In the genomic region with DNA sequence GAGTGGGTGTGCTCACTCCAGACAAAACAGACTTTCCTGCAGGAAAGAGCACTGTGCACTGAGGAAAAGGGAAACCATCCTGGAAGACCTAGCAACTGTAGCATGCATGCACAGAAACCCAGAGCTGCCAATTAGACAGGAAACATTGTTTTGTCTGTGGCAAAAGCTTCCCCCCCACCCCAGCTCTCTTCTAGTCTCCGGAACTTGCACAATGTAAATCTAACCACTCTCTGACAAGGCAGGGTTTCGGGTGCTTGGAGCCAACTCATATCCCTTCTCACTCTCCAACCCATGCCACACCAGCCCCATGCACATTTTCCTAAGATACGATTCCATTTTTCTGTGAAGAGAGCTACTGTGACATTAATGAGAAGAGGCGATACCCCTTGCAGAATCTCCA, we compare ENCODE assay signal across 22 mouse cellular contexts. TPM values are rescaled to one million over a fixed set of nuclear protein-coding genes. Genes with fewer than 3 reads are reported as not detected.
DNase-seq lines count a peak whose midpoint lies in the region; ATAC-seq lines count a peak whose summit lies in the region.
"Had no signal": no experiment of that assay in that cellular context is flagged by ENCODE, and none has a peak within 500 bp of the region (broad histone marks: within the 10 kb centered on the region; RNA-seq: fewer than 3 reads in every experiment).

No protein-coding gene starts in this region.

- DNase-seq in lung, postnatal 14 days, result no peak
- DNase-seq in naive thymus-derived CD4-positive, alpha-beta T cell, adult 2 months (ENCODE audit: low read depth), result peak; percentile 55
- no peak for DNase-seq in testis, postnatal 10 days (ENCODE audit: low spot score)
- DNase-seq in heart, adult 11 months, result no peak
- DNase-seq: adrenal gland, postnatal 14 days; cerebellum, postnatal 10 days; gastrocnemius, postnatal 10 days; heart, adult 2 months; kidney, adult 2 months; kidney, postnatal 4 days; layer of hippocampus, postnatal 36 days; liver, embryonic 13.5 days had no signal

- no peaks in the 10 kb centered on the region for H3K27me3 ChIP-seq in lung, embryonic 16.5 days (ENCODE audit: control insufficient read depth, insufficient read depth, low read depth, low read length)
- H3K27me3 ChIP-seq: embryonic facial prominence, embryonic 13.5 days; limb, embryonic 13.5 days; neural tube, embryonic 15.5 days had no signal

- no peak overlapping the region for H3K4me2 ChIP-seq in lung, embryonic 16.5 days (ENCODE audit: low read depth, low read length)
- H3K4me2 ChIP-seq: embryonic facial prominence, embryonic 13.5 days; limb, embryonic 13.5 days; liver, embryonic 13.5 days; midbrain, embryonic 15.5 days; neural tube, embryonic 15.5 days had no signal

- H3K27ac ChIP-seq in lung, embryonic 16.5 days (ENCODE audit: low read length), result no peak overlapping the region
- H3K27ac ChIP-seq: embryonic facial prominence, embryonic 13.5 days; heart, adult 2 months; hindbrain, embryonic 10.5 days; limb, embryonic 13.5 days; liver, embryonic 13.5 days; midbrain, embryonic 15.5 days; neural tube, embryonic 15.5 days had no signal

- no peaks in the 10 kb centered on the region for H3K36me3 ChIP-seq in lung, embryonic 16.5 days (ENCODE audit: control insufficient read depth, insufficient read depth, low read length)
- H3K36me3 ChIP-seq: embryonic facial prominence, embryonic 13.5 days; hindbrain, embryonic 10.5 days; limb, embryonic 13.5 days; liver, embryonic 13.5 days; midbrain, embryonic 15.5 days; neural tube, embryonic 15.5 days had no signal

- 45% methylated on average over 4 of the region's 4 CpGs for whole genome bisulfite sequencing in lung, embryonic 16.5 days

- H3K9ac ChIP-seq in lung, embryonic 16.5 days (ENCODE audit: low read length), result no peak overlapping the region
- H3K9ac ChIP-seq: embryonic facial prominence, embryonic 13.5 days; limb, embryonic 13.5 days; liver, embryonic 13.5 days; midbrain, embryonic 15.5 days; neural tube, embryonic 15.5 days had no signal

- H3K9me3 ChIP-seq in lung, embryonic 16.5 days (ENCODE audit: control insufficient read depth, low read length), result no peaks in the 10 kb centered on the region
- H3K9me3 ChIP-seq: embryonic facial prominence, embryonic 13.5 days; hindbrain, embryonic 10.5 days; limb, embryonic 13.5 days; liver, embryonic 13.5 days; midbrain, embryonic 15.5 days; neural tube, embryonic 15.5 days had no signal

- ATAC-seq in lung, embryonic 16.5 days (ENCODE audit: low read depth), result 0 out of 2 replicates have a peak, but pooled peaks have one; percentile 34
- peak; percentile 65 for ATAC-seq in CD4-positive, CD25-positive, alpha-beta regulatory T cell, adult 4 months
- peak; percentile 52 for ATAC-seq in inflammation-experienced regulatory T-cells, adult 6 months
- ATAC-seq: forebrain, embryonic 14.5 days; midbrain, embryonic 15.5 days had no signal

- no peak overlapping the region for H3K4me3 ChIP-seq in lung, embryonic 16.5 days (ENCODE audit: low read length)
- H3K4me3 ChIP-seq: embryonic facial prominence, embryonic 13.5 days; heart, adult 2 months; hindbrain, embryonic 10.5 days; limb, embryonic 13.5 days; liver, embryonic 13.5 days; midbrain, embryonic 15.5 days; myocyte; neural tube, embryonic 15.5 days had no signal

- peaks cover 2% of the 10 kb centered on the region; the same call in 1 of the 2 replicates for H3K4me1 ChIP-seq in lung, embryonic 16.5 days (replicated peaks; ENCODE audit: control insufficient read depth, insufficient read depth, low read length)
- H3K4me1 ChIP-seq: embryonic facial prominence, embryonic 13.5 days; hindbrain, embryonic 10.5 days; limb, embryonic 13.5 days; liver, embryonic 13.5 days; midbrain, embryonic 15.5 days; neural tube, embryonic 15.5 days had no signal

RNA-seq across cellular contexts. Expression of a gene that starts 13.7 kb away (rescaled TPM):
- 458 and 500 TPM in 2 replicates for polyA plus RNA-seq in lung, embryonic 16.5 days (2015; fragmentation: Nextera tagmentation; extraction: Ambion mirVana)
- polyA plus RNA-seq in CD4-positive, CD25-positive, alpha-beta regulatory T cell, adult 4 months (2017; shearing (Covaris generic)), result 100 to 1,000 TPM; 616 to 775 TPM
- 100 to 1,000 TPM; 622 to 765 (median 747) TPM for polyA plus RNA-seq in inflammation-experienced regulatory T-cells, adult 6 months (2017; shearing (Covaris generic))

RNA-seq across cellular contexts. Expression of a gene that starts 56.3 kb away (rescaled TPM):
- 2.5 and 2.8 TPM in 2 replicates for polyA plus RNA-seq in lung, embryonic 16.5 days (2015; fragmentation: Nextera tagmentation; extraction: Ambion mirVana)
- polyA plus RNA-seq in CD4-positive, CD25-positive, alpha-beta regulatory T cell, adult 4 months (2017; shearing (Covaris generic)), result 10 to 100 TPM in 1 of 2 experiments, 1 to 10 TPM in 1; 7.6 to 10.6 TPM
- polyA plus RNA-seq in inflammation-experienced regulatory T-cells, adult 6 months (2017; shearing (Covaris generic)), result 10 to 100 TPM in 1 of 3 experiments, 1 to 10 TPM in 2; 7.5 to 10.6 (median 8.8) TPM
